Mouse (Mus musculus) myocyte (in vitro differentiated cells): ENCODE data around the gene Rad23b. TPM values are rescaled to one million over a fixed set of nuclear protein-coding genes. Genes with fewer than 3 reads are reported as not detected.

Experiments used
- H3K27me3 ChIP-seq: one replicate; pipeline ENCODE4 v1.6.1; 2011; ENCODE audit not compliant: control insufficient read depth, insufficient read depth, insufficient read length
- H3K36me3 ChIP-seq: one replicate; pipeline ENCODE4 v1.6.1; 2011; ENCODE audit not compliant: control insufficient read depth, insufficient read depth
- H3K4me2 ChIP-seq: one replicate; pipeline ENCODE4 v1.6.1; 2011; ENCODE audit warnings: low read depth, control low read depth
- H3K4me3 ChIP-seq: one replicate; pipeline ENCODE4 v1.5.1; 2011; ENCODE audit warnings: mild to moderate bottlenecking, control low read depth, moderate library complexity
- H3K79me2 ChIP-seq: one replicate; pipeline ENCODE4 v1.6.1; 2011; ENCODE audit not compliant: control insufficient read depth, insufficient read depth
- H3ac ChIP-seq: one replicate; pipeline ENCODE4 v1.6.1; 2011; ENCODE audit not compliant: control insufficient read depth, insufficient read length
- CEBPB ChIP-seq: IDR thresholded peaks from 2 replicates; pipeline ENCODE4 v1.6.1; 2011; ENCODE audit warnings: mild to moderate bottlenecking, moderate library complexity; ENCODE audit not compliant: poor library complexity, insufficient read depth, severe bottlenecking
- E2F4 ChIP-seq: IDR thresholded peaks from one replicate; pipeline ENCODE4 v1.6.1; 2011; ENCODE audit warnings: mild to moderate bottlenecking, control low read depth, moderate library complexity; ENCODE audit not compliant: insufficient read depth
- MAX ChIP-seq: IDR thresholded peaks from one replicate; pipeline ENCODE4 v1.6.1; 2011; ENCODE audit warnings: low read depth, mild to moderate bottlenecking, control low read depth
- MYOD1 ChIP-seq, 3 experiments: IDR thresholded peaks; one replicate each; pipeline ENCODE4 v1.6.1; 2011; ENCODE audit warnings: control low read depth in 2 of 3, low read depth in 2 of 3, mild to moderate bottlenecking in 2 of 3, moderate library complexity in 1 of 3; ENCODE audit not compliant: insufficient read length in 2 of 3, control insufficient read depth in 1 of 3
- MYOG ChIP-seq, 3 experiments: IDR thresholded peaks; one replicate each; pipeline ENCODE4 v1.6.1; 2011; ENCODE audit warnings: control low read depth in 2 of 3, low read depth in 2 of 3, mild to moderate bottlenecking in 2 of 3; ENCODE audit not compliant: insufficient read length in 2 of 3, control insufficient read depth in 1 of 3, insufficient read depth in 1 of 3
- POLR2A ChIP-seq: IDR thresholded peaks from one replicate; pipeline ENCODE4 v1.6.1; 2011; ENCODE audit warnings: low read depth, mild to moderate bottlenecking, control low read depth, moderate library complexity; ENCODE audit not compliant: insufficient read length
- POLR2AphosphoS2 ChIP-seq: IDR thresholded peaks from one replicate; pipeline ENCODE4 v1.6.1; 2011; ENCODE audit warnings: low read depth, control low read depth; ENCODE audit not compliant: insufficient read length
- REST ChIP-seq: IDR thresholded peaks from one replicate; pipeline ENCODE4 v1.6.1; 2011; ENCODE audit warnings: mild to moderate bottlenecking, control low read depth, moderate library complexity; ENCODE audit not compliant: insufficient read depth, insufficient read length
- SRF ChIP-seq: IDR thresholded peaks from one replicate; pipeline ENCODE4 v1.6.1; 2011; ENCODE audit warnings: low read depth; ENCODE audit not compliant: control insufficient read depth, insufficient read length
- TCF12 ChIP-seq: IDR thresholded peaks from one replicate; pipeline ENCODE4 v1.6.1; 2011; ENCODE audit warnings: mild to moderate bottlenecking, control low read depth; ENCODE audit not compliant: poor library complexity, insufficient read depth, severe bottlenecking
- TCF3 ChIP-seq: IDR thresholded peaks from one replicate; pipeline ENCODE4 v1.6.1; 2011; ENCODE audit warnings: low read depth, control low read depth; ENCODE audit not compliant: insufficient read length
- USF1 ChIP-seq: IDR thresholded peaks from one replicate; pipeline ENCODE4 v1.6.1; 2011; ENCODE audit warnings: low read depth, mild to moderate bottlenecking, control low read depth, moderate library complexity
- polyA plus RNA-seq: library from polyadenylated mRNA; unstranded; fragments of >200 nt; fragmentation: generic; extraction: Trizol; gene quantifications from one replicate; pipeline ENCODE4 v1.2.1, GENCODE M21; 2012; ENCODE audit warnings: missing spikeins

The Rad23b gene
- polyA plus RNA-seq, 1 experiment = 165 TPM

DNA sequence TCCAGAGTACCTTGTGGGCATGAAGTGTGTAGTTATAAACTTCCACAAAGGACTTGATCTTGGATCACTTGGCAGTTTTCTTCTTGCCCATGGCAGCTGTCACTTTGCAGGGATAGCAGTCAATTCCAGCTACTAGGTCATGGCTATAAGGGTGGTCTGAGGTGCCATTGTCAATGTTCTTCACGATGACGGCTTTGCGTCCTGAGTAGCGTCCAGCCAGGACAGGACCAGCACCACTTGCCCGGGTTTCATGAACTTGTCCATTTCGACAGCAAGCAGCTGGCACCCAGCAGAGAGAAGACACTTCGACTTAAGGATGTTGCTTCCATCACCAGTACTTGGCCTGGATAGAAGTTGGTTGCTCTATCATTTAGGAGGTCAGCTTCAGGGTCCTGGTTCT lies 42.6 kb downstream of the Rad23b start:
- Histone ChIP-seq H3K4me3 (no peak overlapping the region), H3K36me3 (peaks cover 25% of the 10 kb centered on the region), H3K79me2 (peaks cover 5% of the 10 kb centered on the region), H3K4me2 (no peak overlapping the region), H3K27me3 (no peaks in the 10 kb centered on the region), H3ac (no peak overlapping the region)
- TF ChIP-seq TCF3 = no peak
- no peak for TF ChIP-seq REST
- TF ChIP-seq POLR2AphosphoS2 = peak; percentile 72
- no peak for TF ChIP-seq TCF12
- TF ChIP-seq USF1 = no peak
- no peak for TF ChIP-seq SRF

GRCm38 (mm10) chr4:55397911-55398762 lies 48.3 kb downstream of the Rad23b start:
- H3K27me3 ChIP-seq = no peaks in the 10 kb centered on the region

DNA sequence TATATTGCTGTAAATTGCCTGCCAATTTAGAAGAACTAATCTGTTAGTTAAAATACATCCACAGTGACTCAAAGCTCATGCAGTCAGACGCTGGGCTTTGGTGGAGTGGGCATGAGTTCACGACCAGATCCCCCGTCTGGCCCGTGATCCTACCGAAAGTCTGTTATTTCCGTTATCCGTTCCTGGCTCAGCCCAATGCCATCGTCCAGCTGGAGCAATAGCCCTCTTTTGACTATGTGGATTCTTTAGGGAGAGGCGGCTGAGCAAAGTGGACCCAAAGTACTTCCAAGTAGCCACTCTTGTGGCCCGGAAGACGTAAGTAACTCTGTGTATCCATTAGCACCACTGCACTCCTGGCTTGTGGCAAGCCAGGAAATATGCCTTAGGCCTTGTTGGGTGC lies 49.1 kb downstream of the Rad23b start:
- Histone ChIP-seq H3K4me3 (no peak overlapping the region), H3K27me3 (no peaks in the 10 kb centered on the region), H3K4me2 (no peak overlapping the region), H3ac (no peak overlapping the region), H3K79me2 (no peaks in the 10 kb centered on the region), H3K36me3 (no peaks in the 10 kb centered on the region)
- TF ChIP-seq USF1 (no peak), SRF (no peak), MYOD1 (IDR thresholded peaks at IDR 0.05; ENCODE audit: control insufficient read depth in 1 of 3, insufficient read length in 2 of 3, low read depth in 2 of 3) (no peak), TCF3 (no peak), MYOG (IDR thresholded peaks at IDR 0.05; ENCODE audit: control insufficient read depth in 1 of 3, insufficient read depth in 1 of 3, insufficient read length in 2 of 3, low read depth in 2 of 3) (no peak), TCF12 (no peak), POLR2A (no peak)

More at GRCm38 (mm10) chr4:55397911-55398762, 48.3 kb downstream of the Rad23b start:
- H3K4me3 ChIP-seq = no peak overlapping the region
- no peak for TF ChIP-seq USF1
- no peak for TF ChIP-seq TCF3
- TF ChIP-seq MAX = no peak
- no peak for TF ChIP-seq MYOG (IDR thresholded peaks at IDR 0.05; ENCODE audit: control insufficient read depth in 1 of 3, insufficient read depth in 1 of 3, insufficient read length in 2 of 3, low read depth in 2 of 3)
- no peak for TF ChIP-seq POLR2AphosphoS2
- TF ChIP-seq MYOD1 (IDR thresholded peaks at IDR 0.05; ENCODE audit: control insufficient read depth in 1 of 3, insufficient read length in 2 of 3, low read depth in 2 of 3) = no peak
- no peak for TF ChIP-seq REST
- no peak for TF ChIP-seq POLR2A
- TF ChIP-seq TCF12 = no peak
- TF ChIP-seq CEBPB = no peak
- TF ChIP-seq SRF = no peak
- TF ChIP-seq E2F4 = no peak
- H3K79me2 ChIP-seq = no peaks in the 10 kb centered on the region
- no peaks in the 10 kb centered on the region for H3K36me3 ChIP-seq
- H3K4me2 ChIP-seq = no peak overlapping the region
- no peak overlapping the region for H3ac ChIP-seq

GRCm38 (mm10) chr4:55405329-55405728 lies 55.5 kb downstream of the Rad23b start:
- Histone ChIP-seq H3ac (no peak overlapping the region), H3K4me2 (no peak overlapping the region), H3K4me3 (no peak overlapping the region), H3K36me3 (no peaks in the 10 kb centered on the region), H3K27me3 (no peaks in the 10 kb centered on the region), H3K79me2 (no peaks in the 10 kb centered on the region)
- no peak for TF ChIP-seq CEBPB
- no peak for TF ChIP-seq POLR2A
- TF ChIP-seq REST = no peak
- no peak for TF ChIP-seq MYOG (IDR thresholded peaks at IDR 0.05; ENCODE audit: control insufficient read depth in 1 of 3, insufficient read depth in 1 of 3, insufficient read length in 2 of 3, low read depth in 2 of 3)
- TF ChIP-seq TCF3 = no peak
- no peak for TF ChIP-seq E2F4
- TF ChIP-seq POLR2AphosphoS2 = no peak
- no peak for TF ChIP-seq TCF12
- TF ChIP-seq MYOD1 (IDR thresholded peaks at IDR 0.05; ENCODE audit: control insufficient read depth in 1 of 3, insufficient read length in 2 of 3, low read depth in 2 of 3) = no peak

DNA sequence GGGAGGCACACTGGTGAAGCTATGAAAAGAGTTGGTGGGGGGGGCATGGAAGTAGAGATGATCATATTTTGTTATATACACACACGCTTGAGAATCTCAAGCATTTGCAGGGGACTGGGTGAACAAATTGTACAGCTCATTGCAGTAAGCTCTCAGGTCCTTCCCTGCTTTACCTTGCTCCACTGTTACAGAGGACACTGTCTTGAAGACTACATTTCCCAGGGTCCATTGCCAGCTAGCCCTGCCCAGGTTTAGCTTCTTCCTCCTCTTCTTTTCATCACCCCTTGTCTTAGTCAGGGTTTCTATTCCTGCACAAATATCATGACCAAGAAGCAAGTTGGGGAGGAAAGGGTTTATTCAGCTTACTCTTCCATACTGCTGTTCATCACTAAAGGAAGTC lies 56.7 kb downstream of the Rad23b start:
- TF ChIP-seq SRF (no peak), TCF3 (no peak), POLR2A (no peak), REST (no peak), CEBPB (no peak), POLR2AphosphoS2 (no peak), USF1 (no peak), TCF12 (no peak), MYOG (IDR thresholded peaks at IDR 0.05; ENCODE audit: control insufficient read depth in 1 of 3, insufficient read depth in 1 of 3, insufficient read length in 2 of 3, low read depth in 2 of 3) (no peak), E2F4 (no peak), MYOD1 (IDR thresholded peaks at IDR 0.05; ENCODE audit: control insufficient read depth in 1 of 3, insufficient read length in 2 of 3, low read depth in 2 of 3) (no peak), MAX (no peak)
- no peak overlapping the region for H3K4me2 ChIP-seq

More for the DNA sequence above, 56.7 kb downstream of the Rad23b start:
- Histone ChIP-seq H3ac (no peak overlapping the region), H3K36me3 (no peaks in the 10 kb centered on the region), H3K79me2 (no peaks in the 10 kb centered on the region), H3K4me3 (no peak overlapping the region), H3K27me3 (no peaks in the 10 kb centered on the region)
